Mouse (Mus musculus): ENCODE measurements around the gene Ciapin1. TPM values are rescaled to one million over a fixed set of nuclear protein-coding genes. Genes with fewer than 3 reads are reported as not detected.
"Not testable (repeated sequence)": the region's sequence is repeated elsewhere in the genome, so short reads cannot be mapped to it uniquely, and the experiment has no call there.

Ciapin1 gene
- total and polyA plus RNA-seq, 2 experiments from 2014 or later, result 62.5 to 144 TPM

- peak; percentile 75 for TF ChIP-seq CTCF (IDR thresholded peaks at IDR 0.05; ENCODE audit: low read depth)
- Histone ChIP-seq H3K9ac (replicated peaks; ENCODE audit: low read length) (peak within 1 kb of the TSS; percentile 90), H3K4me1 (ENCODE audit: insufficient read depth, low read length) (peaks cover 5% of the 10 kb centered on the region; the same call in 1 of the 2 replicates), H3K36me3 (ENCODE audit: insufficient read depth, low read length) (peaks cover 33% of the 10 kb centered on the region), H3K4me3 (ENCODE audit: low read length) (peak within 1 kb of the TSS; percentile 74), H3K27me3 (ENCODE audit: insufficient read depth, low read length) (no peaks in the 10 kb centered on the region), H3K27ac (peak within 1 kb of the TSS; percentile 86), H3K9me3 (ENCODE audit: low read length) (no peaks in the 10 kb centered on the region), H3K4me2 (ENCODE audit: low read depth, low read length) (peak within 1 kb of the TSS; percentile 59)
- ATAC-seq, result peak; percentile 87
- WGBS, result under 1% methylated on average over 68 of the region's 68 CpGs
- peak; percentile 95 for DNase-seq (ENCODE audit: low spot score)
Observed at GRCm38 (mm10) chr8:94857346-94858173, 19.4 kb upstream of the Ciapin1 start, which contains the start of gene Polr2c. Gene Polr2c (plus strand): TSS chr8:94857450.

DNA sequence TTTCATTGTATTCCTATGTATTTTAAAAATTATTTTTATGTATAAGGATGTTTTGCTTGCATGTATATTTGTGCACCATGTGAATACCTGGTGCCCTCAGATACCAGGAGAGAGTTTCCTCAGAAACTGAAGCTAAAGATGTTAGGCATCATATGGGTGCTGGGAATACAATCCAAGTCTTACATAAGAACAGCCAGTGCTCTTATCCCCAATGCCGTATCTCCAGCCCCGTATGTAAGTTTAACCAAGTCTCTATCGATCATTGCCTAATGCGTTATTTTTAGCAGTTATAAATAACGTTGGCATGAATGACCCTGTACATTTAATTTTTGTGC is 18.8 kb upstream of the Ciapin1 start:
- H3K27ac ChIP-seq, result no peak overlapping the region
- no peak for DNase-seq (ENCODE audit: low spot score)
- ATAC-seq, result no peak; the same call in 1 of the 2 replicates
- peak overlapping the region; percentile 74 for H3K4me3 ChIP-seq (ENCODE audit: low read length)
- H3K4me2 ChIP-seq (ENCODE audit: low read depth, low read length), result peak overlapping the region; percentile 59; the same call in 1 of the 2 replicates
- H3K4me1 ChIP-seq (ENCODE audit: insufficient read depth, low read length), result peaks cover 5% of the 10 kb centered on the region; the same call in 1 of the 2 replicates
- H3K36me3 ChIP-seq (ENCODE audit: insufficient read depth, low read length), result peaks cover 38% of the 10 kb centered on the region
- H3K9ac ChIP-seq (replicated peaks; ENCODE audit: low read length), result no peak overlapping the region
- H3K9me3 ChIP-seq (ENCODE audit: low read length), result no peaks in the 10 kb centered on the region
- 34% methylated on average over 5 of the region's 5 CpGs for WGBS
- H3K27me3 ChIP-seq (ENCODE audit: insufficient read depth, low read length), result no peaks in the 10 kb centered on the region
- TF ChIP-seq CTCF (IDR thresholded peaks at IDR 0.05; ENCODE audit: low read depth), result no peak

GRCm38 (mm10) chr8:94854761-94855160 is 16.6 kb upstream of the Ciapin1 start:
- 91% methylated on average over 11 of the region's 11 CpGs for WGBS
- not testable (repeated sequence) for H3K4me3 ChIP-seq (ENCODE audit: low read length); DNase-seq (ENCODE audit: low spot score); ATAC-seq; H3K9ac ChIP-seq (replicated peaks; ENCODE audit: low read length); H3K4me2 ChIP-seq (ENCODE audit: low read depth, low read length); H3K27me3 ChIP-seq (ENCODE audit: insufficient read depth, low read length); H3K27ac ChIP-seq; H3K4me1 ChIP-seq (ENCODE audit: insufficient read depth, low read length); H3K9me3 ChIP-seq (ENCODE audit: low read length)
- H3K36me3 ChIP-seq (ENCODE audit: insufficient read depth, low read length), result peaks cover 41% of the 10 kb centered on the region

- no peaks in the 10 kb centered on the region for H3K4me1 ChIP-seq (ENCODE audit: insufficient read depth, low read length)
- H3K27ac ChIP-seq, result no peak overlapping the region
- TF ChIP-seq CTCF (IDR thresholded peaks at IDR 0.05; ENCODE audit: low read depth), result no peak
- peaks cover 67% of the 10 kb centered on the region for H3K36me3 ChIP-seq (ENCODE audit: insufficient read depth, low read length)
- no peak overlapping the region for H3K4me3 ChIP-seq (ENCODE audit: low read length)
- no peak for DNase-seq (ENCODE audit: low spot score)
- H3K27me3 ChIP-seq (ENCODE audit: insufficient read depth, low read length), result no peaks in the 10 kb centered on the region
- H3K9ac ChIP-seq (replicated peaks; ENCODE audit: low read length), result no peak overlapping the region
- no peak for ATAC-seq
- 87% methylated on average over 5 of the region's 5 CpGs for WGBS
- no peaks in the 10 kb centered on the region for H3K9me3 ChIP-seq (ENCODE audit: low read length)
- H3K4me2 ChIP-seq (ENCODE audit: low read depth, low read length), result no peak overlapping the region
Observed at GRCm38 (mm10) chr8:94850049-94850448, 11.9 kb upstream of the Ciapin1 start.

DNA sequence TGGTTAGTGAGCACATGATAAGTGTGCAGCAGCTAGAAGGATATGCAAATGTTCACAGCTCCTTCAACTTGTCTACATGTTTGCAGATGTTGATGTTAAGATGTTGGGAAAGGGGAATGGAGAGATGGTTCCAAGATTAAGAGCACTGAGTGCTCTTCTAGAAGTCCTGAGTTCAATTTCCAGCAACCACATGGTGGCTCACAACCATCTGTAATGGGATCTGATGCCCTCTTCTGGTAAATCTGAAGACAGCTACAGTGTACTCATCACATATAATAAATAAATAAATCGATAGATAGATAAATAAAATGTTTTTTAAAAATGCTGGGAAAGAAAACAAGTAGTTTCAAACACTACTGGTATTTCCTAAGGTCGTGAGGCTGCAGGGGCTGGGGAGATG is 3.0 kb upstream of the Ciapin1 start:
- Histone ChIP-seq H3K4me3 (ENCODE audit: low read length) (no peak overlapping the region), H3K27ac (no peak overlapping the region), H3K4me2 (ENCODE audit: low read depth, low read length) (no peak overlapping the region), H3K36me3 (ENCODE audit: insufficient read depth, low read length) (peaks cover 16% of the 10 kb centered on the region), H3K27me3 (ENCODE audit: insufficient read depth, low read length) (no peaks in the 10 kb centered on the region), H3K9ac (replicated peaks; ENCODE audit: low read length) (no peak overlapping the region), H3K4me1 (ENCODE audit: insufficient read depth, low read length) (peaks cover 8% of the 10 kb centered on the region), H3K9me3 (ENCODE audit: low read length) (no peaks in the 10 kb centered on the region)
- no peak for DNase-seq (ENCODE audit: low spot score)
- WGBS, result 54% methylated on average over 2 of the region's 2 CpGs
- 0 out of 2 replicates have a peak, but pooled peaks have one; percentile 19 for TF ChIP-seq CTCF (IDR thresholded peaks at IDR 0.05; ENCODE audit: low read depth)
- no peak for ATAC-seq

DNA sequence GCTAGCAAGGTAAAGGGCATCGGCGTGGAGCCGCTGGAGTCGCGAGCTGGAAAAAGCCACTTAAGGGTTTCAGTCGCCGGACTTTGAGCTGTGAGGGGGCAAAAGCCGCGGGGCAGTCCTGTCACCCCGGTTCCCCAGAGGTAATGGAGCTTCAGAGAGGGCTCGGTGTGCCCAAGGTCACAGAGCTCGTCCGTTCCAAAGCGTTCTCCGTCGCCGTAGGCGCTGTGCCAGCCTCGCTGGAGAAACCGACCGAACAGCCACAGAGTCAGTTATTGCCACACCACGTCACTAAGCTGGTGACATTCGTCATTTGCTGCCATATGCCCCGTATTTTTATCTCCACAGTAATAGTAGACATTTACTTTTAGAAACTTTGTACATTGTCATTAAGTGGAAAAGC is 442 bp upstream of the Ciapin1 start:
- Histone ChIP-seq H3K4me2 (ENCODE audit: low read depth, low read length) (peak overlapping the region; percentile 68), H3K9ac (replicated peaks; ENCODE audit: low read length) (peak overlapping the region; percentile 84), H3K4me1 (ENCODE audit: insufficient read depth, low read length) (peaks cover 8% of the 10 kb centered on the region), H3K36me3 (ENCODE audit: insufficient read depth, low read length) (no peaks in the 10 kb centered on the region), H3K4me3 (ENCODE audit: low read length) (peak overlapping the region; percentile 72), H3K27me3 (ENCODE audit: insufficient read depth, low read length) (no peaks in the 10 kb centered on the region), H3K9me3 (ENCODE audit: low read length) (no peaks in the 10 kb centered on the region), H3K27ac (peak overlapping the region; percentile 95)
- TF ChIP-seq CTCF (IDR thresholded peaks at IDR 0.05; ENCODE audit: low read depth), result no peak
- peak; percentile 52 for ATAC-seq
- 1% methylated on average over 24 of the region's 24 CpGs for WGBS
- DNase-seq (ENCODE audit: low spot score), result peak; percentile 75
